Mouse (Mus musculus): ENCODE measurements around the gene Lama2. TPM values are rescaled to one million over a fixed set of nuclear protein-coding genes. Genes with fewer than 3 reads are reported as not detected.

The Lama2 gene
- polyA plus RNA-seq (2015; fragmentation: Illumina TruSeq; extraction: RNeasy Lipid Tissue Mini Kit (QIAGEN cat#74804); ENCODE audit: insufficient read depth, low read depth, low replicate concordance), result 10.5 TPM

GRCm38 (mm10) chr10:27619658-27620057, at the start of gene Lama2:
Gene Lama2, minus strand, starts transcription at chr10:27619758.

